Mouse (Mus musculus) CH12.LX (cell line): ENCODE results near the gene Sgcb. TPM values are rescaled to one million over a fixed set of nuclear protein-coding genes. Genes with fewer than 3 reads are reported as not detected.
"Not testable (repeated sequence)": the region's sequence is repeated elsewhere in the genome, so short reads cannot be mapped to it uniquely, and the experiment has no call there.

Source experiments
- DNase-seq: peaks from one replicate; pipeline ENCODE4 v3.0.0-alpha.2; 2013; ENCODE audit errors: extremely low read depth
- H3K27ac ChIP-seq: 2 replicates; pipeline ENCODE4 v1.5.1; 2012; ENCODE audit warnings: low read depth, mild to moderate bottlenecking, control low read depth, moderate library complexity; ENCODE audit not compliant: insufficient read depth
- H3K27me3 ChIP-seq: replicated peaks from 2 replicates; pipeline ENCODE3; 2012; ENCODE audit warnings: inconsistent platforms
- H3K36me3 ChIP-seq, 2 experiments: replicated peaks in 1 of 2; 2 replicates each; pipeline versions ENCODE3 to v1.6.1; 2012; ENCODE audit warnings: inconsistent platforms in 1 of 2, low read length in 1 of 2, mild to moderate bottlenecking in 1 of 2, mixed read lengths in 1 of 2, moderate library complexity in 1 of 2; ENCODE audit not compliant: control insufficient read depth in 1 of 2, insufficient read depth in 1 of 2
- H3K4me1 ChIP-seq, 2 experiments: 2 replicates each; pipeline ENCODE4 v1.6.1; 2012; ENCODE audit warnings: inconsistent platforms in 1 of 2, moderate library complexity in 1 of 2; ENCODE audit not compliant: insufficient read depth in 2 of 2, control insufficient read depth in 1 of 2
- H3K4me2 ChIP-seq: 2 replicates; pipeline ENCODE4 v1.6.1; 2012; ENCODE audit warnings: low read depth, mild to moderate bottlenecking, control low read depth; ENCODE audit not compliant: poor library complexity, insufficient read depth, severe bottlenecking
- H3K4me3 ChIP-seq, 3 experiments: fragments of 150-350 bp in 1 of 3; sonication (generic) in 1 of 3; replicated peaks in 1 of 3; 2 replicates each; pipeline versions ENCODE3 to v1.5.1; 2011 to 2012; ENCODE audit warnings: low read depth in 2 of 3, low read length in 2 of 3, mild to moderate bottlenecking in 2 of 3, moderate library complexity in 2 of 3, control low read depth in 1 of 3, improper control_type of control experiment in 1 of 3, inconsistent platforms in 1 of 3, mixed read lengths in 1 of 3; ENCODE audit not compliant: poor library complexity in 1 of 3
- H3K79me2 ChIP-seq: replicated peaks from 2 replicates; pipeline ENCODE4 v1.6.1; 2012; ENCODE audit warnings: mild to moderate bottlenecking, moderate library complexity; ENCODE audit not compliant: control insufficient read depth, poor library complexity, insufficient read depth, severe bottlenecking; ENCODE audit errors: extremely low read depth
- H3K9ac ChIP-seq: 2 replicates; pipeline ENCODE4 v1.6.1; 2012; ENCODE audit warnings: low read depth, mild to moderate bottlenecking, control low read depth, moderate library complexity; ENCODE audit not compliant: insufficient read depth
- H3K9me3 ChIP-seq: replicated peaks from 2 replicates; pipeline ENCODE3; 2012; ENCODE audit warnings: low read length, inconsistent platforms, mixed read lengths
- RAD21 ChIP-seq: IDR thresholded peaks from 2 replicates; pipeline ENCODE4 v1.6.1; 2011; ENCODE audit warnings: low read depth, mild to moderate bottlenecking, low read length, improper control_type of control experiment, moderate library complexity
- dilution Hi-C: fragments of 300-500 bp; cut with MboI; formaldehyde crosslinking; loops from 2 replicates; pipeline ENCODE4 v1.14.3; 2020; ENCODE audit warnings: low sequenced_read_pairs; ENCODE audit not compliant: extremely low pct_unique_long_range_greater_than_20kb, extremely low pct_ligation_motif_present
- in situ Hi-C: fragments of 300-500 bp; cut with MboI; formaldehyde crosslinking; loops from 3 replicates; pipeline ENCODE4 v1.14.3; 2019; ENCODE audit warnings: low sequenced_read_pairs, low pct_ligation_motif_present, low pct_unique_long_range_greater_than_20kb, mixed read lengths
- polyA plus RNA-seq: library from polyadenylated mRNA; unstranded; fragments of >175 nt; gene quantifications from 2 replicates; pipeline ENCODE4 v1.2.1, GENCODE M21; 2012; ENCODE audit warnings: low read depth; ENCODE audit not compliant: insufficient read length
- total RNA-seq, 2 experiments: library from RNA; depleted of rRNA; stranded (reverse); fragments of 300-350 nt in 1 of 2; fragments of >200 nt in 1 of 2; gene quantifications; 2 replicates each; pipeline ENCODE4 v1.2.3; 2012 to 2014

The Sgcb gene
- total and polyA plus RNA-seq, 3 experiments: 2.6 to 8.5 (median 4.6) TPM

DNA sequence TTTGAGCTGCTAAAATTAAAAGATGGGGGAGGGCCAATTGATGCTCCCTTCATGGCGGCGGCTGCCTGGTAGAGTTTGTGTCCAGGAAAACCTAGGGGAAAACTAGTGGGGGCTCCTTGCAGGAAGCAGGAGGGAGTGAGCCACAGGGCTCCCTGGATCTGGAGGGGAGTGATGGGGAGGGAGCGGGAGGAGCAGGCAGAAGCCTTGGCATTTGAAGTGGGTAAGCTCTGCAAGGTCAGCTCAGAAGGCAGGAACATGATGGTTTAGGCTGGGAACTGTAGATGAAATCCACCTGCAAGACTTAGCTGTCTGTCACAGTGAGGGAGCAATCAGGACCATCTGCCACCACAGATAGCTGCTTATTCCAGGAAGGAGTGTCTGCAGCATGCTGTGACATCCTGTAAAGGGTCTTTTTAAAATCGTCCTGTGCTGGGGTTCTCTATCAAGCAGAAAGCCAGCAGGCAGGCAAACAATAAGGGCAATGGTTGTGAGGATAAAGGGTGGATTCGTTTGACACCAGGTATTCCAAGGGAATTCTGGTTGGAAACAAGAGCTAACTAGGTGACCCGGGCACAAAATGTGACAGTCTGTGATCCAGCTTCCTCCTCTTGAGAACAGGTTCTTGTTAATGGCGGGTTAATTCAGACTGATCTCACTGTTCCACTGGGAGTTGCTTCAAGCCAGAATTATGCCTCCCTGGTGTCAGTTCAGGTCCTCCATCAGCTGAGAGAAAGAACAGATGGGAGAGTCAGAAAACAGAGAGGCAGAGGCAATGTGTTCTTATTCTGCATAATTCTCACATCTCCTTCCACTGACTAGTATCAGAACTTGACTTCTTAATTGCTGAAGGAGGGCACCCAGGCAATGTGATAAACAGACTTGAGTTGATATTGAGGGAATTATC is 62.1 kb downstream of the Sgcb start:
- no peak for TF ChIP-seq RAD21
- Histone ChIP-seq H3K9me3 (no peaks in the 10 kb centered on the region), H3K4me3 (no peak overlapping the region), H3K4me1 (no peaks in the 10 kb centered on the region), H3K27ac (no peak overlapping the region), H3K4me2 (no peak overlapping the region), H3K9ac (no peak overlapping the region), H3K27me3 (no peaks in the 10 kb centered on the region), H3K79me2 (no peaks in the 10 kb centered on the region), H3K36me3 (no peaks in the 10 kb centered on the region)
- DNase-seq: no peak
- in situ Hi-C loops (no loop called here), dilution Hi-C loops (no loop called here)

DNA sequence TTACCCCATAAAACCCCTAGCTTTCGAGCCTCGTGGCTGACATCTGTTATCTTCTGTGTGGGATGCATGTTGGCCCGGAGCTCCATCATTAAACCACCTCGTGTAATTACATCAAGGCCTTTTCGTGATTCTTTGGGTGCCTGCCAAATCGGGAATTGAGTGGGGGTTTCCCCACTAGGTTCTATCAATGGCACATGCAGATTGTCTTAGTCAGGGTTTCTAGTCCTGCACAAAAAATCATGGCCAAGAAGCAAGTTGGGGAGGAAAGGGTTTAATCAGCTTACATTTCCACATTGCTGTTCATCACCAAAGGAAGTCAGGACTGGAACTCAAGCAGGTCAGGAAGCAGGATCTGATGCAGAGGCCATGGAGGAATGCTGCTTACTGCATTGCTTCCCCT is 63.6 kb downstream of the Sgcb start:
- H3K79me2 ChIP-seq, in situ Hi-C loops, H3K36me3 ChIP-seq, H3K9ac ChIP-seq, H3K4me2 ChIP-seq, dilution Hi-C loops, H3K27me3 ChIP-seq, H3K27ac ChIP-seq, DNase-seq, H3K4me3 ChIP-seq, H3K4me1 ChIP-seq, H3K9me3 ChIP-seq: not testable (repeated sequence)

Other genes starting within 250 kb of the Sgcb start
- not detected in 2 replicates for gene Cwh43, start 241.7 kb downstream of the Sgcb start, total RNA-seq (2012; rRNA removed)
- not detected in 2 replicates for gene Cwh43, start 241.7 kb downstream of the Sgcb start, total RNA-seq (2014; rRNA removed)
- gene Cwh43, start 241.7 kb downstream of the Sgcb start, polyA plus RNA-seq: not detected in 2 replicates
- gene Dcun1d4, start 166.8 kb downstream of the Sgcb start, total RNA-seq (2012; rRNA removed): 1.4 and 1.5 TPM in 2 replicates
- 1.7 and 2.2 TPM in 2 replicates for gene Dcun1d4, start 166.8 kb downstream of the Sgcb start, total RNA-seq (2014; rRNA removed)
- gene Dcun1d4, start 166.8 kb downstream of the Sgcb start, polyA plus RNA-seq: 3.3 and 3.9 TPM in 2 replicates
- 0.04 TPM in 1 of 2 replicates, not detected in the other for gene Lrrc66, start 15.3 kb downstream of the Sgcb start, total RNA-seq (2012; rRNA removed)
- gene Lrrc66, start 15.3 kb downstream of the Sgcb start, total RNA-seq (2014; rRNA removed): not detected in 2 replicates
- not detected in 2 replicates for gene Lrrc66, start 15.3 kb downstream of the Sgcb start, polyA plus RNA-seq
- gene Spata18, start 3.6 kb upstream of the Sgcb start, total RNA-seq (2012; rRNA removed): not detected in 2 replicates
- not detected in 2 replicates for gene Spata18, start 3.6 kb upstream of the Sgcb start, total RNA-seq (2014; rRNA removed)
- gene Spata18, start 3.6 kb upstream of the Sgcb start, polyA plus RNA-seq: not detected in 2 replicates